Mouse (Mus musculus): ENCODE results near the gene Lhpp.

DNA sequence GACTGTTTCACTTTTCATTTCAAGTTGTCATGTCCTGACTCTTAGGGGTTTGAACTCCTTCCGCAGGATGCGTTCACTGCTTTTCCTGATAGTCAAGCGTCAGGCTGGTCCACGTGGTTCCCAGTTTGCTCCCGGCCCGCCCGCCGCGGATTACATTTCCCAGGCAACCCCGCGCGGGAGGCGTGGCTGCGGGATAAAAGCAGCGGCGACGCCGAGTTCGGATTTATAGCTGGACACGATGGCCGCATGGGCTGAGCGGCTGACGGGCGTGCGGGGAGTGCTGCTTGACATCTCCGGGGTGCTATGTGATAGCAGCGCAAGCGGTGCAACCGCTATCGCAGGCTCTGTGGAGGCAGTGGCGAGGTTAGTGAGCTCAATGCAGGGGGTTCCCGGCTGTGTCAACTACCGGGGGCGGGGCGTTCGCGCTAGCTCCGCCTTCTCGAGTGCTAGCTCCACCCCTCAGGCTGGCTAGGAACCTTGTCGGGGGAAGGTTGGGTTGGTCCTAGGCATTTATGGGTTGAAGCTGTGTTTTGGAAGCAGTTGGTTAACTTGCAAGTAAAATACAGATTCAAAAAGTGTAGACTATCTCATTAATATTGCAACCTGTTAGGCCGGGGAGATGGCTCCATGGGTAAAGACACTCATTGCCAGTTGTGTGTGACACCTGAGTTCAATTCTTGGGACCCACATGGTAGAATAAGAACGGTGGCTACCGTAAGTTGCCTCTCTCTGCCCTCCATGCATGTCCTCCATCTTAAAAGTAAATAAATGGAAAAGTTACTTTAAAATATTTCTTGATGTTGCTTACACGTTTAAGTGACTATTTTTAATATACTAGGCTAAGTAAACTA, at the start of gene Lhpp:
- TF ChIP-seq POLR2A (IDR thresholded peaks at IDR 0.05; ENCODE audit: low read depth, low read length): peak; percentile 84
- TF ChIP-seq CTCF (IDR thresholded peaks at IDR 0.05; ENCODE audit: borderline replicate concordance, insufficient read depth, low read length): no peak
